ENCODE assay signal across 16 mouse cellular contexts in genomic region chr4:39210599-39210998, GRCm38 (mm10).
"Had no signal": no experiment of that assay in that cellular context is flagged by ENCODE, and none has a peak within 500 bp of the region (broad histone marks: within the 10 kb centered on the region; RNA-seq: fewer than 3 reads in every experiment).

No protein-coding gene starts in this region.

- DNase-seq: lung, postnatal 14 days; lung, postnatal 36 days; right cerebral cortex, postnatal 14 days; thymus, adult 2 months; thymus, postnatal 25 days; thymus, postnatal 4 days had no signal

- H3K36me3 ChIP-seq: lung, embryonic 15.5 days; midbrain, embryonic 13.5 days; midbrain, embryonic 15.5 days; neural tube, embryonic 12.5 days; stomach, embryonic 15.5 days had no signal

- H3K9me3 ChIP-seq: lung, embryonic 15.5 days; megakaryocyte, embryonic 14.5 days; midbrain, embryonic 13.5 days; midbrain, embryonic 15.5 days; neural tube, embryonic 12.5 days; stomach, embryonic 15.5 days had no signal

- H3K9ac ChIP-seq: lung, embryonic 15.5 days; midbrain, embryonic 13.5 days; midbrain, embryonic 15.5 days; neural tube, embryonic 12.5 days; stomach, embryonic 15.5 days had no signal

- H3K27ac ChIP-seq: lung, embryonic 15.5 days; macrophage; midbrain, embryonic 13.5 days; midbrain, embryonic 15.5 days; neural tube, embryonic 12.5 days; stomach, embryonic 15.5 days; stomach, postnatal 0 days had no signal

- ATAC-seq: lung, postnatal 0 days; midbrain, embryonic 13.5 days; midbrain, embryonic 15.5 days had no signal

- H3K4me1 ChIP-seq: lung, embryonic 15.5 days; megakaryocyte, embryonic 14.5 days; midbrain, embryonic 13.5 days; midbrain, embryonic 15.5 days; neural tube, embryonic 12.5 days; stomach, embryonic 15.5 days had no signal

- H3K27me3 ChIP-seq: lung, embryonic 15.5 days; megakaryocyte, embryonic 14.5 days; midbrain, embryonic 13.5 days; midbrain, embryonic 15.5 days; neural tube, embryonic 12.5 days; stomach, embryonic 15.5 days had no signal

- H3K4me2 ChIP-seq: lung, embryonic 15.5 days; midbrain, embryonic 11.5 days; midbrain, embryonic 13.5 days; midbrain, embryonic 15.5 days; neural tube, embryonic 12.5 days; stomach, embryonic 15.5 days had no signal

- H3K4me3 ChIP-seq: lung, embryonic 15.5 days; megakaryocyte, embryonic 14.5 days; midbrain, embryonic 13.5 days; midbrain, embryonic 15.5 days; neural tube, embryonic 12.5 days; stomach, embryonic 15.5 days had no signal
